In genomic region chr10:17721602-17722121, GRCm38 (mm10) we compare ENCODE assay signal across 8 mouse cellular contexts. TPM values are rescaled to one million over a fixed set of nuclear protein-coding genes. Genes with fewer than 3 reads are reported as not detected.
DNase-seq lines count a peak whose midpoint lies in the region; ATAC-seq lines count a peak whose summit lies in the region.

No protein-coding gene starts in this region.

- H3K4me2 ChIP-seq in forebrain, embryonic 16.5 days (ENCODE audit: low read length) = peak overlapping the region; percentile 79
- H3K4me2 ChIP-seq in hindbrain, embryonic 14.5 days (replicated peaks) = peak overlapping the region; percentile 72
- H3K4me2 ChIP-seq in liver, embryonic 13.5 days = peak overlapping the region; percentile 99
- peak overlapping the region; percentile 76 for H3K4me2 ChIP-seq in neural tube, embryonic 11.5 days (ENCODE audit: low read depth)

- peaks cover 12% of the 10 kb centered on the region for H3K4me1 ChIP-seq in forebrain, embryonic 16.5 days (replicated peaks; ENCODE audit: control insufficient read depth, insufficient read depth, low read length)
- H3K4me1 ChIP-seq in hindbrain, embryonic 14.5 days (replicated peaks; ENCODE audit: control insufficient read depth, insufficient read depth, low read length) = peaks cover 17% of the 10 kb centered on the region; the same call in 1 of the 2 replicates
- H3K4me1 ChIP-seq in liver, embryonic 13.5 days (replicated peaks) = peaks cover 68% of the 10 kb centered on the region
- peaks cover 8% of the 10 kb centered on the region for H3K4me1 ChIP-seq in neural tube, embryonic 11.5 days (ENCODE audit: control insufficient read depth, insufficient read depth, low read length)

- H3K36me3 ChIP-seq in forebrain, embryonic 16.5 days (ENCODE audit: control insufficient read depth, insufficient read depth) = no peaks in the 10 kb centered on the region
- H3K36me3 ChIP-seq in hindbrain, embryonic 14.5 days (replicated peaks; ENCODE audit: control insufficient read depth, insufficient read depth) = 0 out of 2 replicates have a peak, but pooled peaks cover 6% of the 10 kb centered on the region
- H3K36me3 ChIP-seq in liver, embryonic 13.5 days = peaks cover 9% of the 10 kb centered on the region; the same call in 1 of the 2 replicates
- no peaks in the 10 kb centered on the region for H3K36me3 ChIP-seq in neural tube, embryonic 11.5 days (ENCODE audit: control insufficient read depth, insufficient read depth, low read length)

- H3K4me3 ChIP-seq in forebrain, embryonic 16.5 days (replicated peaks; ENCODE audit: low read length) = peak overlapping the region; percentile 74
- peak overlapping the region; percentile 84 for H3K4me3 ChIP-seq in hindbrain, embryonic 14.5 days (replicated peaks; ENCODE audit: low read length)
- H3K4me3 ChIP-seq in liver, embryonic 13.5 days (replicated peaks) = peak overlapping the region; percentile 90
- H3K4me3 ChIP-seq in neural tube, embryonic 11.5 days (ENCODE audit: low read depth, low read length) = peak overlapping the region; percentile 96

- H3K27ac ChIP-seq in forebrain, embryonic 16.5 days (ENCODE audit: low read length) = peak overlapping the region; percentile 98
- H3K27ac ChIP-seq in hindbrain, embryonic 14.5 days = peak overlapping the region; percentile 99
- H3K27ac ChIP-seq in liver, embryonic 13.5 days = peak overlapping the region; percentile 98
- peak overlapping the region; percentile 99 for H3K27ac ChIP-seq in neural tube, embryonic 11.5 days (ENCODE audit: low read depth, low read length)

- H3K9me3 ChIP-seq in forebrain, embryonic 16.5 days (ENCODE audit: control insufficient read depth, low read length) = no peaks in the 10 kb centered on the region
- H3K9me3 ChIP-seq in hindbrain, embryonic 14.5 days (ENCODE audit: control insufficient read depth, low read length) = no peaks in the 10 kb centered on the region
- H3K9me3 ChIP-seq in liver, embryonic 13.5 days (replicated peaks) = no peaks in the 10 kb centered on the region
- no peaks in the 10 kb centered on the region for H3K9me3 ChIP-seq in neural tube, embryonic 11.5 days (ENCODE audit: control insufficient read depth, low read length)

- peak overlapping the region; percentile 89 for H3K9ac ChIP-seq in forebrain, embryonic 16.5 days (replicated peaks; ENCODE audit: low read depth, low read length)
- H3K9ac ChIP-seq in hindbrain, embryonic 14.5 days = peak overlapping the region; percentile 96
- peak overlapping the region; percentile 82 for H3K9ac ChIP-seq in liver, embryonic 13.5 days
- peak overlapping the region; percentile 96 for H3K9ac ChIP-seq in neural tube, embryonic 11.5 days (ENCODE audit: low read length)

- DNase-seq in spleen, adult 18-20 months = peak; percentile 37 to 49
- DNase-seq in spleen, adult 12 weeks (ENCODE audit: low spot score) = no peak
- peak; percentile 82 for DNase-seq in adipocyte (ENCODE audit: low spot score)
- DNase-seq in hindbrain, embryonic 14.5 days (ENCODE audit: low spot score) = peak; percentile 65
- DNase-seq in liver, embryonic 13.5 days = peak; percentile 36
- DNase-seq in neural tube, embryonic 11.5 days (ENCODE audit: low spot score) = no peak
- DNase-seq in cerebellum, adult 8-10 months = no peak

- WGBS in forebrain, embryonic 16.5 days = under 1% methylated on average over 21 of the region's 21 CpGs
- WGBS in hindbrain, embryonic 14.5 days = under 1% methylated on average over 21 of the region's 21 CpGs
- WGBS in liver, embryonic 13.5 days (ENCODE audit: insufficient replicate concordance) = under 1% methylated on average over 21 of the region's 21 CpGs
- under 1% methylated on average over 21 of the region's 21 CpGs for WGBS in neural tube, embryonic 11.5 days

- ATAC-seq in forebrain, embryonic 16.5 days = peak; percentile 24
- ATAC-seq in hindbrain, embryonic 14.5 days (ENCODE audit: low FRiP score) = no peak
- ATAC-seq in liver, embryonic 13.5 days (ENCODE audit: low read depth) = peak; percentile 19
- ATAC-seq in neural tube, embryonic 11.5 days (ENCODE audit: insufficient read depth, low FRiP score, low TSS enrichment) = no peak

- H3K27me3 ChIP-seq in forebrain, embryonic 16.5 days (replicated peaks; ENCODE audit: control insufficient read depth, insufficient read depth, low read length) = no peaks in the 10 kb centered on the region
- H3K27me3 ChIP-seq in hindbrain, embryonic 14.5 days (ENCODE audit: control insufficient read depth, insufficient read depth, low read length) = no peaks in the 10 kb centered on the region
- H3K27me3 ChIP-seq in liver, embryonic 13.5 days = no peaks in the 10 kb centered on the region
- no peaks in the 10 kb centered on the region for H3K27me3 ChIP-seq in neural tube, embryonic 11.5 days (ENCODE audit: control insufficient read depth, insufficient read depth, low read length)

RNA-seq across cellular contexts. Expression of gene Cited2, which starts 1.4 kb away (rescaled TPM):
- 55.9 and 65.7 TPM in 2 replicates for polyA plus RNA-seq in forebrain, embryonic 16.5 days (2015; fragmentation: Nextera tagmentation; extraction: Ambion mirVana)
- polyA plus RNA-seq in hindbrain, embryonic 14.5 days (2014; fragmentation: Nextera tagmentation; extraction: Ambion mirVana) = 82.2 and 85.3 TPM in 2 replicates
- polyA plus RNA-seq in liver, embryonic 13.5 days (2015; fragmentation: Nextera tagmentation; extraction: Ambion mirVana) = 16.9 and 22.2 TPM in 2 replicates
- polyA plus RNA-seq in neural tube, embryonic 11.5 days (2014; fragmentation: Nextera tagmentation; extraction: Ambion mirVana) = 82.2 and 88.4 TPM in 2 replicates

Comparison
In these comparisons a context has a peak if more than half of its experiments do, and no peak if none do; other contexts are left out.
1. DNase-seq: peak in spleen, adult 18-20 months (2 of 2), adipocyte (single experiment), hindbrain, embryonic 14.5 days (single experiment) and liver, embryonic 13.5 days (single experiment); none in spleen, adult 12 weeks (single experiment), neural tube, embryonic 11.5 days (single experiment) and cerebellum, adult 8-10 months (single experiment).
2. ATAC-seq: peak in forebrain, embryonic 16.5 days (single experiment) and liver, embryonic 13.5 days (single experiment); none in hindbrain, embryonic 14.5 days (single experiment) and neural tube, embryonic 11.5 days (single experiment).
3. Peak in every context shown above with its lines, with median percentiles within 50 percentile points of each other: H3K27ac ChIP-seq, H3K4me2 ChIP-seq, H3K4me3 ChIP-seq and H3K9ac ChIP-seq.